Mouse (Mus musculus) hindbrain, embryonic 15.5 days (tissue): ENCODE measurements around the gene Trim9. TPM values are rescaled to one million over a fixed set of nuclear protein-coding genes. Genes with fewer than 3 reads are reported as not detected.

Experiments used
- ATAC-seq: fragments of 200-750 bp; cut with Nextera tagmentation; 2 replicates; pipeline ENCODE4 v1.8.0; 2017; ENCODE audit warnings: low read depth, moderate number of reproducible peaks, moderate TSS enrichment; ENCODE audit not compliant: low FRiP score
- H3K27ac ChIP-seq: fragments of 300-500 bp; sonication (generic); replicated peaks from 2 replicates; pipeline ENCODE4 v1.5.1; 2015; ENCODE audit warnings: mild to moderate bottlenecking, inconsistent platforms
- H3K27me3 ChIP-seq: fragments of 300-500 bp; sonication (generic); 2 replicates; pipeline ENCODE4 v1.6.1; 2015; ENCODE audit warnings: control low read depth, inconsistent platforms
- H3K36me3 ChIP-seq: fragments of 300-500 bp; sonication (generic); 2 replicates; pipeline ENCODE4 v1.6.1; 2015; ENCODE audit warnings: control low read depth, inconsistent platforms
- H3K4me1 ChIP-seq: fragments of 300-500 bp; sonication (generic); replicated peaks from 2 replicates; pipeline ENCODE4 v1.6.1; 2015; ENCODE audit warnings: control low read depth, inconsistent platforms
- H3K4me2 ChIP-seq: fragments of 300-500 bp; sonication (generic); 2 replicates; pipeline ENCODE4 v1.6.1; 2015; ENCODE audit warnings: moderate library complexity, mild to moderate bottlenecking, inconsistent platforms
- H3K4me3 ChIP-seq: fragments of 300-500 bp; sonication (generic); 2 replicates; pipeline ENCODE4 v1.5.1; 2015; ENCODE audit warnings: mild to moderate bottlenecking, inconsistent platforms
- H3K9ac ChIP-seq: fragments of 300-500 bp; sonication (generic); 2 replicates; pipeline ENCODE4 v1.6.1; 2015; ENCODE audit warnings: inconsistent platforms
- H3K9me3 ChIP-seq: fragments of 300-500 bp; sonication (generic); 2 replicates; pipeline ENCODE4 v1.6.1; 2016; ENCODE audit warnings: control low read depth, inconsistent platforms
- WGBS: fragments of 180-500 bp; shearing (Covaris S2); methylation state at CpG from one replicate; pipeline ENCODE4 v1.1.7; 2015; 5-methylcytosine and 5-hydroxymethylcytosine counted together
- polyA plus RNA-seq: library from polyadenylated mRNA; unstranded; fragments of >200 nt; fragmentation: Nextera tagmentation; extraction: Ambion mirVana; gene quantifications from 2 replicates; pipeline ENCODE4 v1.2.1, GENCODE M21; 2015

Trim9 gene
- polyA plus RNA-seq, 1 experiment from 2014 or later: 93.3 TPM

DNA sequence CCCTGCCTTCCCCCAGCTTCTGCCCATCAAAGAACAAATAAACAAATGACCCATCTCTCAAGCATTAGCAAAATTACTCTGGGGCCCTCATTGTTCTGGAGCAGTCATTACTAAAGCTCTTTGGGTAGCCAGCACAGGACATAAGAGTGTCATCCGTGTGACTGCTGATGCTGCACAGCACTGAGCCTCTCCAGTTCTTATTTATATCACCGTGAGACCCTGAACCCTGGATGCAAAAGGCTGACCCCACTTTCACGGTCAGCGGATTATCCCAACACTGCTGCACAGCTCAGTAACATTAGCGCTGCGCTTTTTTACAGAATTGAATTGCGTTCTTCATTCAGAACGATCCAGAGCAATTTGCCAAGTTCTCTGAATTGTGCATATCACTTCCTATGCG lies 31.3 kb downstream of the Trim9 start:
- Histone ChIP-seq H3K4me3 (no peak overlapping the region), H3K4me2 (no peak overlapping the region), H3K9ac (no peak overlapping the region), H3K27ac (no peak overlapping the region), H3K9me3 (no peaks in the 10 kb centered on the region), H3K4me1 (peaks cover 19% of the 10 kb centered on the region; the same call in 1 of the 2 replicates), H3K27me3 (no peaks in the 10 kb centered on the region), H3K36me3 (no peaks in the 10 kb centered on the region)
- ATAC-seq: no peak
- 28% methylated on average over 9 of the region's 9 CpGs for WGBS

- Histone ChIP-seq H3K27me3 (no peaks in the 10 kb centered on the region), H3K4me1 (peaks cover 20% of the 10 kb centered on the region), H3K4me3 (no peak overlapping the region), H3K9me3 (no peaks in the 10 kb centered on the region), H3K4me2 (no peak overlapping the region), H3K36me3 (no peaks in the 10 kb centered on the region), H3K27ac (no peak overlapping the region), H3K9ac (no peak overlapping the region)
- ATAC-seq: no peak
- WGBS: 80% methylated on average over 7 of the region's 7 CpGs
Observed at GRCm38 (mm10) chr12:70307881-70308280, 39.5 kb downstream of the Trim9 start.

DNA sequence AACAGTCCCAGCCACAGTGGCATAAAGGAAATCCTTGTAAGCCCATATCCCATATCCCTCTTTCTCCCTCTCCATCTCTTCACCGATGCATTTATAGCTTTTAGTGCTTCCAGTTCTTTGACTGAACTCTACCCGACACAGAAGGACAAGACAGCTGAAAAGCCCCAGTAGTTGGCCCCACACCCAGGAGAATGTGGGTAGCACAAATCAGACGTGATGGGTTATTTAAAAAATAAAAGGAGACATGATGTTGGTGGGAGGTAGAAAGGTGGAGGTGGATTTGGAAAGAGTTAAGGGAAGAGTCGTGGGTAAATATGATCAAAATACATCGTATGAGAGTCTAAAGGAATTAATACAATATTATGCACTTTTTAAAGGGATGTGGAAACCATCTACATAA lies 40.4 kb downstream of the Trim9 start:
- no peaks in the 10 kb centered on the region for H3K9me3 ChIP-seq
- H3K36me3 ChIP-seq: no peaks in the 10 kb centered on the region
- no peak overlapping the region for H3K4me2 ChIP-seq
- H3K4me1 ChIP-seq: peaks cover 25% of the 10 kb centered on the region
- no peak overlapping the region for H3K9ac ChIP-seq
- ATAC-seq: no peak
- 88% methylated on average over 5 of the region's 5 CpGs for WGBS
- no peak overlapping the region for H3K27ac ChIP-seq
- H3K27me3 ChIP-seq: no peaks in the 10 kb centered on the region
- H3K4me3 ChIP-seq: no peak overlapping the region

GRCm38 (mm10) chr12:70304014-70304413 lies 43.4 kb downstream of the Trim9 start:
- no peak overlapping the region for H3K9ac ChIP-seq
- WGBS: 58% methylated on average over 6 of the region's 6 CpGs
- no peaks in the 10 kb centered on the region for H3K9me3 ChIP-seq
- no peak overlapping the region for H3K4me3 ChIP-seq
- H3K36me3 ChIP-seq: no peaks in the 10 kb centered on the region
- H3K27me3 ChIP-seq: no peaks in the 10 kb centered on the region
- peak; percentile 36; the same call in 1 of the 2 replicates for ATAC-seq
- peaks cover 25% of the 10 kb centered on the region for H3K4me1 ChIP-seq
- H3K27ac ChIP-seq: peak overlapping the region; percentile 75
- 0 out of 2 replicates have a peak overlapping the region, but pooled peaks have one; percentile 4 for H3K4me2 ChIP-seq

GRCm38 (mm10) chr12:70303525-70303924 lies 43.9 kb downstream of the Trim9 start:
- ATAC-seq: no peak
- 74% methylated on average over 7 of the region's 7 CpGs for WGBS
- H3K27me3 ChIP-seq: no peaks in the 10 kb centered on the region

GRCm38 (mm10) chr12:70302022-70302720 lies 45.2 kb downstream of the Trim9 start:
- Histone ChIP-seq H3K36me3 (no peaks in the 10 kb centered on the region), H3K9ac (no peak overlapping the region), H3K27ac (no peak overlapping the region), H3K27me3 (no peaks in the 10 kb centered on the region), H3K9me3 (no peaks in the 10 kb centered on the region), H3K4me3 (no peak overlapping the region), H3K4me2 (no peak overlapping the region), H3K4me1 (peaks cover 25% of the 10 kb centered on the region)
- ATAC-seq: no peak
- WGBS: 63% methylated on average over 5 of the region's 5 CpGs

More at GRCm38 (mm10) chr12:70303525-70303924, 43.9 kb downstream of the Trim9 start:
- peak overlapping the region; percentile 75 for H3K27ac ChIP-seq
- H3K9me3 ChIP-seq: no peaks in the 10 kb centered on the region
- no peak overlapping the region for H3K4me2 ChIP-seq
- peaks cover 25% of the 10 kb centered on the region for H3K4me1 ChIP-seq
- H3K4me3 ChIP-seq: no peak overlapping the region
- no peaks in the 10 kb centered on the region for H3K36me3 ChIP-seq
- H3K9ac ChIP-seq: no peak overlapping the region

GRCm38 (mm10) chr12:70293927-70294684 lies 53.3 kb downstream of the Trim9 start:
- H3K4me2 ChIP-seq: no peak overlapping the region
- H3K4me3 ChIP-seq: no peak overlapping the region
- no peaks in the 10 kb centered on the region for H3K27me3 ChIP-seq
- WGBS: 47% methylated on average over 5 of the region's 5 CpGs
- H3K36me3 ChIP-seq: peaks cover 10% of the 10 kb centered on the region; the same call in 1 of the 2 replicates
- H3K9me3 ChIP-seq: no peaks in the 10 kb centered on the region
- peak overlapping the region; percentile 69; the same call in 1 of the 2 replicates for H3K27ac ChIP-seq
- H3K4me1 ChIP-seq: peaks cover 3% of the 10 kb centered on the region; the same call in 1 of the 2 replicates
- ATAC-seq: peak; percentile 54
- H3K9ac ChIP-seq: no peak overlapping the region

- WGBS: 66% methylated on average over 10 of the region's 10 CpGs
- Histone ChIP-seq H3K27me3 (no peaks in the 10 kb centered on the region), H3K27ac (peak overlapping the region; percentile 69), H3K4me2 (no peak overlapping the region), H3K36me3 (peaks cover 10% of the 10 kb centered on the region; the same call in 1 of the 2 replicates), H3K9me3 (no peaks in the 10 kb centered on the region), H3K4me1 (peaks cover 3% of the 10 kb centered on the region; the same call in 1 of the 2 replicates), H3K9ac (no peak overlapping the region), H3K4me3 (no peak overlapping the region)
- peak; percentile 82 for ATAC-seq
Observed at GRCm38 (mm10) chr12:70293165-70293926, 54.1 kb downstream of the Trim9 start.

- Histone ChIP-seq H3K4me1 (0 out of 2 replicates have a peak, but pooled peaks cover 6% of the 10 kb centered on the region), H3K4me2 (no peak overlapping the region), H3K27me3 (no peaks in the 10 kb centered on the region), H3K9me3 (no peaks in the 10 kb centered on the region), H3K27ac (no peak overlapping the region; the same call in 1 of the 2 replicates), H3K4me3 (no peak overlapping the region), H3K9ac (no peak overlapping the region), H3K36me3 (peaks cover 7% of the 10 kb centered on the region)
- ATAC-seq: no peak
- 43% methylated on average over 5 of the region's 5 CpGs for WGBS
Observed at GRCm38 (mm10) chr12:70285521-70285920, 61.9 kb downstream of the Trim9 start.

DNA sequence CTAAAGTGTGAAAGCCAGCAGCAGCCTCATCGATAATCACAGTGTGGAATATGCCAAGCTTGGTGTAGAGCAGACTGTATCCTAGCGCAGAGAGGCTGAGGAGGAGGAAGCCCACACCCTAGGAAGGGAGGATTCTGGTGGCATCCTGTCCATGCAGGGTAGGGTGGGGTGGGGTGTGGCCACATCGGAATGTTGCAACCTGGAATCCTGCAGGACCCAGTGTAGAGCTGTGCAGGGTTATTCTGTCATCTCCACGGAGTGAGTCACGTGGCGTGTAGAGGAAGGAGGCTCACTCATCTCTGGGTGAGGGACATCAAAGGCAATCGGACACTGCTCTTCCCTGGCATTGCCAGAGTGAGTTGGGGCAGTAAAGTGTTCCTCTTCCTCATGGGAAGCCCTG lies 62.4 kb downstream of the Trim9 start:
- H3K4me1 ChIP-seq: 0 out of 2 replicates have a peak, but pooled peaks cover 6% of the 10 kb centered on the region
- H3K4me3 ChIP-seq: no peak overlapping the region
- H3K9ac ChIP-seq: no peak overlapping the region
- no peak overlapping the region for H3K27ac ChIP-seq
- H3K9me3 ChIP-seq: no peaks in the 10 kb centered on the region
- ATAC-seq: no peak
- H3K4me2 ChIP-seq: no peak overlapping the region
- 92% methylated on average over 7 of the region's 7 CpGs for WGBS
- H3K27me3 ChIP-seq: no peaks in the 10 kb centered on the region
- H3K36me3 ChIP-seq: peaks cover 9% of the 10 kb centered on the region

GRCm38 (mm10) chr12:70283116-70283731 lies 64.2 kb downstream of the Trim9 start:
- H3K9ac ChIP-seq: no peak overlapping the region
- H3K9me3 ChIP-seq: no peaks in the 10 kb centered on the region
- peaks cover 16% of the 10 kb centered on the region; the same call in 1 of the 2 replicates for H3K36me3 ChIP-seq
- 0 out of 2 replicates have a peak, but pooled peaks cover 6% of the 10 kb centered on the region for H3K4me1 ChIP-seq
- no peak overlapping the region for H3K4me3 ChIP-seq
- no peaks in the 10 kb centered on the region for H3K27me3 ChIP-seq
- H3K4me2 ChIP-seq: no peak overlapping the region
- peak overlapping the region; percentile 45; the same call in 1 of the 2 replicates for H3K27ac ChIP-seq
- ATAC-seq: peak; percentile 73
- 70% methylated on average over 10 of the region's 10 CpGs for WGBS
